Mouse (Mus musculus): ENCODE measurements around the gene Hrh2. TPM values are rescaled to one million over a fixed set of nuclear protein-coding genes. Genes with fewer than 3 reads are reported as not detected.

Gene Hrh2
- polyA plus RNA-seq, 1 experiment from 2014 or later: 0.31 TPM

Other genes starting within 250 kb of the Hrh2 start
- gene Drd1, start 136.4 kb upstream of the Hrh2 start, polyA plus RNA-seq (2014; fragmentation: Nextera tagmentation; extraction: Ambion mirVana): 0.22 and 0.24 TPM in 2 replicates
- gene Sfxn1, start 120.3 kb upstream of the Hrh2 start, polyA plus RNA-seq (2014; fragmentation: Nextera tagmentation; extraction: Ambion mirVana): 51.4 and 56.8 TPM in 2 replicates
- gene Cplx2, start 179.2 kb downstream of the Hrh2 start, polyA plus RNA-seq (2014; fragmentation: Nextera tagmentation; extraction: Ambion mirVana): 7.0 and 9.6 TPM in 2 replicates